Mouse (Mus musculus) adrenal gland, postnatal 0 days (tissue): ENCODE measurements around the gene Cep170. TPM values are rescaled to one million over a fixed set of nuclear protein-coding genes. Genes with fewer than 3 reads are reported as not detected.
A peak's percentile ranks its signal among the peaks of the same experiment; 100 is the strongest.

Experiments used
- microRNA-seq: library from miRNA; unstranded; fragments of <30 nt; microRNA quantifications from one replicate; pipeline ENCODE4, GENCODE M21; 2016; ENCODE audit warnings: borderline replicate concordance; ENCODE audit not compliant: insufficient number of aligned reads
- polyA plus RNA-seq: library from polyadenylated mRNA; unstranded; fragments of >200 nt; fragmentation: Nextera tagmentation; extraction: Ambion mirVana; gene quantifications from 2 replicates; pipeline ENCODE4 v1.2.1, GENCODE M21; 2015

Cep170 gene
- 12.1 and 14.9 TPM in 2 replicates for polyA plus RNA-seq

GRCm38 (mm10) chr1:176814036-176814420 is at the start of gene Cep170:
Gene Cep170 (minus strand): TSS chr1:176814067.

DNA sequence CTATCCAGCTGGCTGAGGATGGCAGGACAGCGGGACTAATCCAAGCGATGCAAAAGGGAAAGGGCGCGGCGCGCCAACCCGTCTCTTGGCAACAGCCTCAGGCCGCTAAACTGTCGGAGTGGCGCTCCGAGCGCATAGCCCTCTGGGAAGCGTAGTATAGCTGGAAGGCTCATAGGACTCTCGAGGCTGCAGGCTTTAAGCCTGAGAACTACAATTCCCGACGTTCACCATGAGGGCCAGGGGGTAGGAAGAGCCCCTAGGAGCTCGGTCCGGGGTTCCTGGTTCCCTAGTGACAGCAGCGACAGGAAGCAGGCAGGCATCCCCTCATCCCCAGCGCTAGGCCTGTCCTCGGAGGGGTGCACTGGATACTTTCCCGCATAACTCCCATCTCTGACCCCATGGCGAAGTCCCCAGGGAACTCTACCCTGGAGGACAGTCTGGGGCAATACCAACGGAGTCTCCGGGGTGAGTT is 760 bp upstream of the Cep170 start, which contains the start of gene Sdccag8:
Sdccag8 (plus strand) TSS at position 70 of the 472 bp plus-strand sequence.

Small RNA genes within 50 kb of the gene (microRNA-seq; reads per million reads assigned to microRNA genes)
- 94.9 reads per million, percentile 43 among the genes with 10 or more reads in this experiment for gene Mir350

Other genes with a start within 250 kb of the Cep170 start
- gene Sdccag8, start 593 bp upstream of the Cep170 start, polyA plus RNA-seq, result 14.0 and 15.4 TPM in 2 replicates